9 mouse cellular contexts compared by ENCODE assay signal in the genomic region with DNA sequence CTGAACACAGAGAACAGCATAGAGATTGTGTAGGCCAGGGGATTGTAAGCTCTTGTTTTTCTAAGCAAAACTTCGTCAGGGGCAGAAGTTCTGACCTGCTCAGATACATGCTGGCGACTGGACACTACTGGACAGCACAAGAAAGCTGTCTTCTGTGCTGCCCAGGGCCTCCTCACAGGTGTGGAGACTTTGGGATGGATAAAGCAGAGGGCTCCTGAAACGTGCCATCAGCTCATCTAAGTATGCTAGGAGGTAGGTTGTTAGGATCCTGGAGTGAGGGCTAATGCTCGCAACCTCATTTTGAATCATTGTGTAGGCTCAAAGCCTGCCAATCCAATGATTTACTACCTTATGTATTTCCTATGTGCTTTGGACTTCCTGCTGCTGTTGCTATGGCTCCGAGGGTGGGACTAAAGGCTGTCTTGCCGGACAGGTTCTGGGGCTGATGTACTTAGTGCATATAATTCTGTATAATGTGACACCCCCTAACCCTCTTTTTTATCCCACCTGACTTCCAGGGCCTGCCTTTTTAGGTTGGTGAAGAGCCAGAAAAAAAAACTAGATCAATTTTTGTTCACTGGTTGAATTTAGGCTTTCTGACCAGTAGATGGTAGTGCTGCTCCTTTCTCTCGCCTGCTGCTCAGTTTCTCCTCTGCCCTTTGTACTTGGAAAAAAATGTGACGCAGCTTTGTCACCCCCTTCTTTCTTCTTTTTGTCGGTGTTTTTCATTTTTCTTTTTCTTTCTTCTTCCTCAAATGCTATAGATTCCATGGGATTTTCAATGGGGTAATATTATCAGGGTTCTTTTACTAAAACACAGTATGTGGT.
DNase-seq lines count a peak whose midpoint lies in the region; ATAC-seq and TF ChIP-seq lines count a peak whose summit lies in the region.
"Had no signal": no experiment of that assay in that cellular context is flagged by ENCODE, and none has a peak within 500 bp of the region (broad histone marks: within the 10 kb centered on the region; RNA-seq: fewer than 3 reads in every experiment).

No protein-coding gene starts in this region.

- no peaks in the 10 kb centered on the region for H3K4me1 ChIP-seq in liver, adult 2 months (ENCODE audit: control insufficient read depth, insufficient read depth, low read length)
- H3K4me1 ChIP-seq in liver, embryonic 11.5 days (replicated peaks; ENCODE audit: control insufficient read depth, insufficient read depth, low read length): no peaks in the 10 kb centered on the region
- H3K4me1 ChIP-seq in embryonic facial prominence, embryonic 10.5 days: no peaks in the 10 kb centered on the region
- H3K4me1 ChIP-seq in midbrain, embryonic 12.5 days: no peaks in the 10 kb centered on the region
- H3K4me1 ChIP-seq: heart, embryonic 15.5 days had no signal

- no peak overlapping the region for H3K9ac ChIP-seq in liver, adult 2 months (ENCODE audit: low read depth, low read length)
- H3K9ac ChIP-seq in liver, embryonic 11.5 days (ENCODE audit: low read depth, low read length): no peak overlapping the region
- no peak overlapping the region for H3K9ac ChIP-seq in midbrain, embryonic 12.5 days (replicated peaks)
- H3K9ac ChIP-seq: heart, embryonic 15.5 days had no signal

- H3K79me2 ChIP-seq in liver, adult 2 months (ENCODE audit: control insufficient read depth, insufficient read depth, low read length): no peaks in the 10 kb centered on the region

- no peak overlapping the region for H3K4me2 ChIP-seq in liver, embryonic 11.5 days
- no peak overlapping the region for H3K4me2 ChIP-seq in midbrain, embryonic 12.5 days (replicated peaks)
- H3K4me2 ChIP-seq: heart, embryonic 15.5 days had no signal

- no peak for ATAC-seq in liver, embryonic 11.5 days (replicated peaks; ENCODE audit: low FRiP score)
- peak; percentile 58; the same call in 1 of the 2 replicates for ATAC-seq in midbrain, embryonic 12.5 days (ENCODE audit: low FRiP score, low read depth)

- H3K9me3 ChIP-seq in liver, embryonic 11.5 days (ENCODE audit: control insufficient read depth, low read length): no peaks in the 10 kb centered on the region
- H3K9me3 ChIP-seq in embryonic facial prominence, embryonic 10.5 days: no peaks in the 10 kb centered on the region
- no peaks in the 10 kb centered on the region for H3K9me3 ChIP-seq in midbrain, embryonic 12.5 days
- H3K9me3 ChIP-seq: heart, embryonic 15.5 days had no signal

- 0 out of 2 replicates have a peak, but pooled peaks have one; percentile 12 for TF ChIP-seq CTCF in liver, adult 2 months (IDR thresholded peaks at IDR 0.05; ENCODE audit: low read depth, low read length)

- WGBS in liver, adult 2 months: 37% methylated on average over 9 of the region's 9 CpGs
- WGBS in liver, embryonic 11.5 days: 52% methylated on average over 9 of the region's 9 CpGs
- 43% methylated on average over 9 of the region's 9 CpGs for WGBS in embryonic facial prominence, embryonic 10.5 days
- WGBS in midbrain, embryonic 12.5 days: 50% methylated on average over 9 of the region's 9 CpGs

- no peaks in the 10 kb centered on the region for H3K36me3 ChIP-seq in liver, adult 2 months (ENCODE audit: control insufficient read depth, insufficient read depth, low read length)
- H3K36me3 ChIP-seq in liver, embryonic 11.5 days (ENCODE audit: control insufficient read depth, insufficient read depth, low read length): no peaks in the 10 kb centered on the region
- no peaks in the 10 kb centered on the region for H3K36me3 ChIP-seq in embryonic facial prominence, embryonic 10.5 days (replicated peaks)
- H3K36me3 ChIP-seq in midbrain, embryonic 12.5 days: no peaks in the 10 kb centered on the region
- H3K36me3 ChIP-seq: heart, embryonic 15.5 days had no signal

- peak; percentile 7 to 35 for DNase-seq in adrenal gland, adult (ENCODE audit: inconsistent age in 2 of 2, low spot score in 1 of 2)
- DNase-seq in adrenal gland, adult 18-20 months (ENCODE audit: low spot score in 2 of 2): no peak
- peak; percentile 46 for DNase-seq in liver, adult 2 months (ENCODE audit: extremely low read depth, low read depth, low spot score)
- DNase-seq in liver, embryonic 11.5 days (ENCODE audit: low spot score): no peak
- DNase-seq in embryonic facial prominence, embryonic 10.5 days (ENCODE audit: low spot score): peak; percentile 11
- peak; percentile 41 for DNase-seq in kidney, adult 9 months
- DNase-seq in spleen, postnatal 4 days (ENCODE audit: low spot score in 2 of 2): no peak

- H3K27ac ChIP-seq in liver, adult 2 months (replicated peaks; ENCODE audit: insufficient read depth, low read depth, low read length): no peak overlapping the region
- no peak overlapping the region for H3K27ac ChIP-seq in liver, embryonic 11.5 days (ENCODE audit: low read depth, low read length)
- no peak overlapping the region for H3K27ac ChIP-seq in embryonic facial prominence, embryonic 10.5 days (replicated peaks)
- no peak overlapping the region for H3K27ac ChIP-seq in midbrain, embryonic 12.5 days (replicated peaks)
- H3K27ac ChIP-seq: heart, embryonic 15.5 days had no signal

- H3K27me3 ChIP-seq in liver, adult 2 months (ENCODE audit: control insufficient read depth, insufficient read depth, low read length): no peaks in the 10 kb centered on the region
- peaks cover 13% of the 10 kb centered on the region for H3K27me3 ChIP-seq in liver, embryonic 11.5 days (replicated peaks; ENCODE audit: control insufficient read depth, insufficient read depth, low read length)
- H3K27me3 ChIP-seq in embryonic facial prominence, embryonic 10.5 days (replicated peaks; ENCODE audit: low read depth, poor library complexity, severe bottlenecking): peaks cover 78% of the 10 kb centered on the region
- H3K27me3 ChIP-seq in midbrain, embryonic 12.5 days: peaks cover 26% of the 10 kb centered on the region

- TF ChIP-seq POLR2A in liver, adult 2 months (IDR thresholded peaks at IDR 0.05; ENCODE audit: extremely low read depth, insufficient read depth, low read length): no peak

- no peak overlapping the region for H3K4me3 ChIP-seq in liver, adult 2 months (ENCODE audit: insufficient read depth, low read depth, low read length)
- no peak overlapping the region for H3K4me3 ChIP-seq in liver, embryonic 11.5 days (ENCODE audit: low read depth, low read length)
- no peak overlapping the region for H3K4me3 ChIP-seq in embryonic facial prominence, embryonic 10.5 days
- no peak overlapping the region for H3K4me3 ChIP-seq in midbrain, embryonic 12.5 days
- H3K4me3 ChIP-seq: heart, embryonic 15.5 days had no signal

Comparison
In these comparisons a context has a peak if more than half of its experiments do, and no peak if none do; other contexts are left out.
1. DNase-seq: peak in adrenal gland, adult (2 of 2), liver, adult 2 months (single experiment), embryonic facial prominence, embryonic 10.5 days (single experiment) and kidney, adult 9 months (single experiment); none in adrenal gland, adult 18-20 months (0 of 2), liver, embryonic 11.5 days (single experiment) and spleen, postnatal 4 days (0 of 2).